Mouse (Mus musculus): Measurements from ENCODE around the gene Gm21677.
"Not testable (repeated sequence)": the region's sequence is repeated elsewhere in the genome, so short reads cannot be mapped to it uniquely, and the experiment has no call there.

Gene Gm21677

GRCm38 (mm10) chrY:3306349-3306748 lies at the start of gene Gm21677:
Gm21677 (minus strand) TSS chrY:3306449.
- DNase-seq: not testable (repeated sequence)

GRCm38 (mm10) chrY:3345229-3345628 lies 39.0 kb upstream of the Gm21677 start, which contains the start of gene Gm21693:
Gm21693 (minus strand) TSS chrY:3345329.
- not testable (repeated sequence) for DNase-seq

GRCm38 (mm10) chrY:3340661-3341060 lies 34.4 kb upstream of the Gm21677 start:
- DNase-seq: not testable (repeated sequence)
